Mouse (Mus musculus) spleen, postnatal 4 days (tissue): Measurements from ENCODE around the gene Tln2.

Experiments used
- DNase-seq, 2 experiments: peaks; one replicate each; pipeline ENCODE4 v3.0.0; 2022; ENCODE audit warnings: low spot score in 2 of 2

Gene Tln2

DNA sequence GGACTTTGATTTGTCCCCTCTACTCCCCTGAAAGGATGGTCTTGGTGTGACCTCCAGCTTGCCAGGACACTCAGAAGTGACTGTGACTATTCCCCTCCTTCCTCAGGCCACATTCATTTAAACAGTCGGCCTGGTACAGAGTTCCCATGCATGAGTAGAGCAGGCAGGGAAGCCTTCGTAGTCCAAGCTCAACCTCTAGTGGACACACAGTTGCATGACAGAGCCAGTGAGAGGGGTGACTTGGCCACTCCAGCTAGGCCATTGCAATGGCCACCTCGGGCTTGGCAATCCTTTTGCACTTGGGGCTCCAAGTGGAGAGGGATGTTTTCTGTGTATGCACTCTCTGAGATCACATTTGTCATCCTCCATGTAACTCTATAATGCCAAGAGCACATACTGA is 285.2 kb downstream of the Tln2 start:
- no peak for DNase-seq

DNA sequence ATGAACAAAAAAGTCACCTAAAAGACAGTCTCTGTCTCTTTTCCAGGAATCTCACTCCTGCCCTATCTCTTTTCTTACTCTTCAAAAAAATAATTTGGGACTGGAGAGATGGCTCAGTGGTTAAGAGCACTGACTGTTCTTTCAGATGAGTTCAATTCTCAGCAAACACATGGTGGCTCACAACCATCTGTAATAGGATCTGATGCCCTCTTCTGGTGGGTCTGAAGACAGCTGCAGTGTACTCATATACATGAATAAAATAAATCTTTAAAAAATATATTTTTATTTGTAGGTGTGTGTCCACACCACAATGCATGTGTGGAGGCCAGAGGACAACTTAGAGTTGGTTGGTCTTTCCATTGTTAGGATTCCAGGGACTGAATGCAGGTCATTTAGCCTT is 286.1 kb downstream of the Tln2 start:
- DNase-seq: no peak

DNA sequence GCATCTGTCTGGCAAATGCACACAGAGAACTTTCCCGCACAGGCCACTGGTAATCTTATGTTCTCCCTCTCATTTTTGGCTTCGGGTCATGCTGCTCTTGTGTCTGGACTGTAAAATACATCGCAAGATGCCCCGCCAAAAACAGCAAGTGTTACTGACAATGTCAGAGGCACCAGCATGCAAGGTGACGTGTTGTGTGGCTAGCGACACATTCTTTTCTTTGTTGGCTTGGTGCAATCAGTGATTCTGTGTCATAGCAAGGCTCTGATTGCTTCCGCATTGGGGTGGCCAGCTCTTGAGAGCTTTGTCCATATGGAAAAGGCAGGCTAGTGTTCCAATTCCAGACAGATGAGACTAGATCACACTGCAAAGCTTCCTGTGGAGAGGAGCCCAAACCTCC is 288.8 kb downstream of the Tln2 start:
- no peak for DNase-seq

DNA sequence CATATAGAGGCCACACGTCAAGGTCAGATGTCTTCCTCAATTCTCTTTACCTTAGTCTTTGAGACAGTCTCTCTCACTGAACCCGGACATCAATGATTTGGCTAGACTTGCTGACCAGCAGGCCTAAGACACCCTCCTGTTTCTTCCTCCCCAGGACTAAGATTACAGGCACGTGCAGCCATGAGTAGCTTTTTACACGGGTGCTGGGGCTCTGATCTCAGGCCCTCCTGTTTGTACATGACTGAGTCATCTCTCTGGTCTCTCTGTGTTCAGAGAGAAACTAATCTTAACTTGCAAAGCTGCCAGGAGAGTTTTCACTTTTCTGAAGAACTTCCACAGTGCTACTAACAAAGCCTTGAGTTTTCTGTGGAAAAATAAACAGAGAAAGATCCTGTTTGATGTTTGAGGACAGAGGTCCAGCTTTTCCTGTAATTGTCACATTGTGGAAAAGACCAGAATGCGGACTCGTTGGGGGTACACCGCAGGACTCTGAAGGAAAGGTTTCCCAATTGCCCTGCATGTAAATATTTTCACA is 289.4 kb downstream of the Tln2 start:
- no peak for DNase-seq

DNA sequence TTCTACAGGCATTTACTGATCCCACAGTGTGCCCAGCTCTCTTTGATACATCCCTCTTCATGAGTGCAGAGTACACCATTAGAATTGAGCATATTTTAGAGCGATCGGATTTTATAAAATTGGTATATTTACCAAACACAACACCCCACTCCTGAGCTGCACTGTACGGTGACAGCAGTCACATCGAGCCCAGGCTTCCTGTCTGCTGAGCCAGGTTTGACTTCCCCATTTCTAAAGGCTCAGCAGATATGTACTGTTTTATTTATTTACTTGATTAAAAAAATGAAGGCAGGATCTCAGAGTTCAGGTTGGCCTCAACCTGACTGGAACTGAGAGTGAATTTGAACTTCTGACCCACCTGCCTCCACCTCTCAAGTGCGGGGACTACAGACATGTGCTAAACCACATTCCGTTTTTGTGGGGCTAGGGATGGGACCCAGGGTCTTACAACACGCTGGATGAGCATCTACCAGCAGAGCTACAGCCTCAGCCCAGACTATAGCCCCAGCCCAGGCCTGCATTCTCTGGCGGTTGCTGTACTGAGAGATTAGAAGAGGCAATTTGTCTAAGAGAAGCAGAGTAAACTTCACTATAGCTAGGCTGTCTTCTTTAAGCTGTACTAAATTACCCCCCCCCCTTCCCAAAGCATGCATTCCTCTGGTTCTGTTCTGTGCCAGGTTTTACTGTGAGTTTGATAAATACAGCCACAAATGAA is 292.1 kb downstream of the Tln2 start:
- DNase-seq: no peak

DNA sequence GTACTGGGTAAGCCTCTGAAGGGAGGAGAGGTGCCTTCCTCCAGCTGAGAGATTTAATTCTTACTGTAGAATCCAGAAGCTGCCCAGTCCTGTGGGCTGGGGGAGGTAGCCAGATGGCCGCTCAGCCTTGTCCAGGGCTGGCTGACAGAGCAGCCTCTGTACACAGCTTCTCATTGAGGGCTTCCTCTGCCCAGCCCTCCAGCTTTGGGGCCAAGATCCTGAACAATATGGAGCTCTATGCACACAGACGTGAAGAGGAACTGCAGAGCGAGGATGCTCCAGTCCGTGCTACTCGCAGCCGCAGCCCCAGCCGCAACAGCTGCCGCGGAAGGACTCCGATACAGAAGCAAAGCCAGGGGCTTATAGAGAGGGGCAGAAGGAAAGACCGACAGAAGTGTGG is 294.0 kb downstream of the Tln2 start:
- DNase-seq: no peak

DNA sequence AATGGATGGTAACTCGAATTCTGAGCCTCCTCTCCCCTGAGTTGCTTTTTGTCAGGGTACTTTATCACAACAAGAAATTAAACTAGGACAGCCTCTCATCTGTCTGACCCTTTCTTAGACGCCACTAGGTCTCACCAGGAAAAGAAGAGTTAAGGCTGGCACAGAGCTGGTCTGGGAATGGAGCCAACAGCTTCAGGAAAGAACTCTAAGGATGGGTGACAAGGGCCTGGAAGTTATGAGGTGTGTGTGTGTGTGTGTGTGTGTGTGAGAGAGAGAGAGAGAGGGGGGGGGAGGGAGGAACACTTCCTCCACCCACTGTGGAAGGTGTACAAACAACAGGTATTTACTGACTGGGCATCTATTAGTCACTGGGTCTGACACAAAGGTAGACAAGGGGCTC is 294.6 kb downstream of the Tln2 start:
- DNase-seq: no peak

DNA sequence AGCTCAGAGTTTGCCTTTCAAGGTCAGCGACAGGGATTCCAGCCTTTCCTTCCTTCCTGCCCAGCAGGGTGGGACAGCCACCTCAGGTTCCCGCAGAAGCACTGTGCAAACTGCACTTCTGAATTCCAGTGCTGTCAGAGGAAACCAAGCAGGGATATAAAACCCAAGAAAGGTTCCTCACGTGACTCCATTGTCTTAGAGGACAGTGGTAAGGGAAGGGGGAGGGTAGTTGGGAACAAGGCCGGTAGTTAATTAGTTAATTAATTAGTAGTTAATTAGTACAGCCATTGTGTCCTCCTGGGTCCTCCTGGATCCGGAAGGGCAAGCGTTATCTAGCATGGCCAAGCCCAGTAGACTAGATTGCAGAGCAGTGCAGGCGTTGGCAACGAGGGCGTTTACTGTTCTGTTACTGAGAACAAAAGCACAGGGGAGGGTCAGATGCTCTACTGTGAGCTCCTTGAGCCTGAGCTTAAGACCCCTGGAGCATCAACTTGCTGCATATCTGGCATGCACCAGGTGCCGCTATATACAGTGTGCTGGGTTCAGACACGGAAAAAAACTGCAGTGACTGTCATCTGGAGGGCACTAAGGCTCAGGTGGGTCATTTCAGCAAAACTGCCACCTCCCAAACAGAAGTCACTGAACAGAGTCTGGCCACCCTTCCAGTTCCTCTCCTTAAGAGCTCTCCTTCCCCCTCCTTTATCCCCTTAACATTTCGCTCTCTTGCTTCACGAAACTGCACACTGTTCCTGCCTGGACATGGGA is 298.5 kb downstream of the Tln2 start:
- DNase-seq: no peak

DNA sequence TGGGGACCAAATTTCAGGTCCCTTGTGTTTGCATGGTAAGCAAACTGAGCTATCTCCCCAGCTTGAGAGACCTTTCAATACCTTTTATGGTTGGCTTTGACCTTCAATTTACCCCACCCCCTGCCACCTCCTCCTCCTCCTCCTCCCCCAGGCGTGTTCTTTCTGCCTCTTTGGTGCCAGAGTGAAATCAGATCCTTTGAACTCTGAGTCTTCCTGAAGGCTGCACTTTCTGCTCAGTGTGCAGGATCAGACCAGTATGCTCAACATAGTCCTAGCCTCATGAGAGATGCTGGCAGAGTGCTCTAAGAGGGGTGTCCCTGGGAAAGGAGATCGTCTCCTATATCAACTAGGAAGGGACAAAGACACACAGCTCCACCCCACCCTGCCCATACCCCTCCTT is 309.4 kb downstream of the Tln2 start:
- no peak for DNase-seq

DNA sequence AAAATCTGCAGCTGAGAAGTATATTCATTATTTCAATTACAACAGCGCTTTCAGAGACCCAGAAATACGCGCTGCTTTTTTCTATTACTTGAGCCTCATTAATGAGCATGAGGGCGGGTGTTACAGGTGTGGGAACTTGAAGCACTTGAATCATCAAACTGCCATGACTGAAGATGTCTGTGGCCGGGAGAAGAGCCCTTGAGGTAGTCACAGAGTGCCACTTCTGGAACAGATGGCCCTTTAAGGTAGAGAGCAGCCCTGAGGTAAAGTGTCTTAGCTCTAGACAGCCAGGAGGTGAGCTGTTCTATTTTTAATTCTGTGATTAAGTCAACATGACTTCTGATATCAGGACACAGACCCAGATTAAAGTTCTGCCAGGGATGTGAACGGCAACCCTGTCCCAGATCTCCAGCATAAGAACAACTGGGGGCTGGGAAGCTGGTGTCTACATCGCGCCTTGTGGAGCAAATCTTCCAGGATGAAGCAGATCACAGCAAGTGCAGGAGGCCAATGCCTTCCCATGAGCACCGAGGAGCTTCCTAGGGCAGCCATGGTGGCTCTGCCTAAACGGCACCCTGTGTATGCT is 312.0 kb downstream of the Tln2 start:
- DNase-seq: no peak

DNA sequence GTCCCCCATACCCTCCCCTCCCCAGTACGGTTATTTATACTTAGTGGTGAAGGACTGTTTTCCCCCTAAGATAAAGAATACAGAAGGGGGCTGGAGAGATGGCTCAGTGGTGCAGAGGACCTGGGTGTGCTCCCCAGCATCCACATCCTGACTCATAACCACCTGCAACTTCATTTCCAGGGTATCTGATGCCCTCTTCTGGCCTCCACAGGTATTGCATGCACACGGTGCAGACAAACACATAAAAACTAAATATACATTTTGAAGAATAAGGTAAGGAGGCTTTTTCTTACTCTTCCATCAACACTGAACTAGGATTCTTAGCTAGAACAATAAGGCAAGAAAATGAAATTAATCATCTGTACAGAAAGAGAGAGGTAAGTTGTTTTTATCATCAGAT is 314.2 kb downstream of the Tln2 start:
- DNase-seq: no peak

DNA sequence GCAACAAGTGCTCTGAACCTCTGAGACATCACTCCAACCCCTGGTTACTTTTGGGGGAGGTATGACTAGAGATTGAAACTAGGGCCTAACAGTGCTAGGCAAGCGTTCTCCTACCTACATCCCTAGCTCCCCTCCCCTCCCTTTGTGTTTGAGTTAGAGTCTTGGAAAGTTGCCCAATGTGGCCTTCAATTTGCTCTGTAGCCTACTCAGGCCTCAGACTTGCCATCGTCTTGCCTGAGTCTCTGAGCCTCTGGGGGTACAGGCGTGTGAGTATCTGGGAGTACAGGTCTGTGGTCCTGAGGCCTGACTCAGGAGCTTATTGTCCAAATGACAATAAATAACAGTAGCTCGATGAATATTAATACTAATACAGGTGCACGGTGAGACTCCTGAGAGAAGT is 317.8 kb downstream of the Tln2 start:
- no peak for DNase-seq

DNA sequence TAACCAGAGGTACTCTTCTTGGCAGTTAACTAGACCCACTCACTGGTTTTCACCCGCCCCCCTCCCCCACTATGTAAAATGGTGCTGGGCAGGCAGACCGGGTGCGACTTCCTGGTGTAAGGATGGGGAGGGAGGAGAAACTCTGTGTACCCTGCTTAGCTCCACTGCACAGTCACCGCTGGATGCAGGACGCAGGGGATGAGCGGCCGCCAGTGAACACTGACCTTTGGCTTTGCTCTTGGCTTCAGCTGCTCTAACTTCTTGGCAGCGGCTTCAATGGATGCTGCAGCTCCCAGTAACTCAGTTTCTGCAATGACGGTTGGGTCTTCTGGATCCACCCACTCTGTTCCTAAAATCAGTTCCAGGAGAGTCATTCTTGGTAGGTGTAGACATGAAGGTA is 319.0 kb downstream of the Tln2 start:
- DNase-seq: no peak

DNA sequence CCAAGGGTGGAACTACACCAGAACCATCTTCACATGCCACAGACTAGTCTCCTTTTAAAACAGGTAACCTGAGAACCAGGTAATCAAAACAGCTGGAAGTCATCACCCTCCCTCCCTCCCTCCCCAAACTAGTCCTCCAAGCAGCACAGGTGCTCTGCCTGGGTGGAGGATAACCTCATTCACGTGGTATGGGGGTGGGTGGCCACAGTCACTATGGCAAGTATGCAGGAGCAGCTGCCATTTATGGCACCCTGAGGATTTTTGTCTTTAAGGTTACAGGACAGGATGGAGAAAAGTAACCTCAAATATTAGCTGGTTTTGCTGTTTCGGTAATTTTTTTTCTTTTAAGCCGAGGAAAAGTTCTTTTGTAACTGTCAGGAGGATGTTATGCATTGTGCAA is 322.5 kb downstream of the Tln2 start:
- no peak for DNase-seq

DNA sequence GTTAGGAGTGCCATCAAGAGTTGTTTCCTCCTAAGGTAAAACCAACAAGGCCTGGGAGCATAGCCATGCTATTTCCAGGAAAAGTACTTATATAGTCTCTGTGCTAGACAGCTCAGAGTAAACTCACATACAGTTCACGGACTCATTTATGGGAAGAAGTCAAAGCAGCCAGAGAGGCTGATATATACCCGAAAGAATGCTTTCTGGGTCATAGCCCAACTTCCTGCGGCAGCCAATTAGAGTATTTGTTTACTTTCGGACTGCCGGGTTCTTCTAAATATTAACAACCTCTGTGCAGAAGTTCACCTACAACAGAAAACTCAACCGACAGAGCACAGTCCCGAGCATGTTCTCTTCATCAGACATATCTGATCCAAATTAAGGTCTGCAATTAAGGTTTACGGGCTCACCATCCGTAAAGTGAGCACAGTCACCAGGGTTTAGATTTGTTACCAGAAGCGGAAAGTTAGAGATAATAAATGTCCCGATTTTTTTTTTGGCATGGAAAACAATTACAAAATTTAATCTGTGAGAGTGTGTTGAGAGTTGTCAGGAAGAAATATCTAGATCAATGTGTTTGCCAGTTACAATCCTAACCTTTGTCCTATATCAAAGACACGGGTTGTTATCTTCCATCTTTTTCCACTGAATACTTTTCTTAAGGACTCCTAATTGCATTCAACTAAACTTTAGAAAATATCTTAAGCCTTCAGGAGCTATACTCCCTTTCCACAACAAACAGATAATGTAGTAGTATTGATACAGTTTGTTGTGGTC is 323.9 kb downstream of the Tln2 start:
- no peak for DNase-seq

DNA sequence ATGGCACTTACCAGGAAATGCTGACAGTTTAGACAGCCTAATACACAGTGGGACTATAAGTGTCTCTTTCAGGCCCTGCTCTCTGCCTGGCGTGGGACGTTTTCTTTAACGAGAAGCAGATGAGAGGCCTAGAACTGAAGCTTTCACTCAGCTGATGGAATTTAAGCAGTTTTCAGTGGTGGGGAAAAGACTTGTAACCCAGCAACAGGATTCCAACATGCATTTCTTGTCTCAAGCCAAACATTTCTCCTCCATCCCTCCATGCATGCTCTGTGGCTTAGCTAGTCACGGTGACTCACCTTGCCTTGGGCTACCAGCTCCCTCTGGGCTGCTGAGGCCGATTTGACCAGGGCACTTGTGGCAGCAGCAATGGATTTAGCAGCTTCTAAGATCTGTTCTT is 330.5 kb downstream of the Tln2 start:
- no peak for DNase-seq

DNA sequence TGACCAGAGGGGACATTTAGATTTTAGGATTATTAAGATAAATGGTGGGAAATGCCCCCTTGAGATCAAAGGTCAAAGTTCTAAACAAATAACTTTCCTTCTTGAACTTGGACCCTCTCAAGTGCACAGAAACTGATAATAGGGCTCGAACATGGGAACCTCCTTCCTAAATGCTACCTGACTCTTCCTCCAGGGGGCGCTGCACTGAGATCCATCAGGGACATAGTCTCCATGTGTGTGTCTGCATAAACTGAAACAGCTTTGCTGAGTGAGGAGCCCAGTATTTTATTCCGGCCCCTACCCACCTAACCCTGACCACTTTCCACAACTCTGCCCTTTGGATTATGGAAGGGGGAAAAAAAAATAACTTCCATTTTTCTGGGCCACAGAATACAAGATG is 339.1 kb downstream of the Tln2 start:
- no peak for DNase-seq

DNA sequence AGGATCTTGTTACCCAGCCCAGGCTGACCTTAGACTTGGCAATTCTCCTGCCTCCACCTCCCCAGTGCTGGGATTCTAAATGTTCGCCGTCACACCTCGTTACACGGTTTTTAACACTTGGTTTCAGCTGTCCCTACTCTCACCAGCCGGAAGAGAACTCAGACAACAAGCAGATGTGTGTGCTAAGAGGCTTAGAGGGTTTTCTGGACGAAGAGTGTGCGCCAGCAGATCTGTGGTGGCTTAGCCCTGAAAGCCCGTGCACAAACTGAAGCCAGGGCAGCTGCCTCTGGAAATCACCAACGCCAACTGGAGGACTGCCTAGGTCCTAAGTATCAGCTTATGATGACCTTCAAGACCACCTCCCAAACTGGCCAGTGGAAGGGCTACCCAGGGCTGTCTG is 341.5 kb downstream of the Tln2 start:
- no peak for DNase-seq

DNA sequence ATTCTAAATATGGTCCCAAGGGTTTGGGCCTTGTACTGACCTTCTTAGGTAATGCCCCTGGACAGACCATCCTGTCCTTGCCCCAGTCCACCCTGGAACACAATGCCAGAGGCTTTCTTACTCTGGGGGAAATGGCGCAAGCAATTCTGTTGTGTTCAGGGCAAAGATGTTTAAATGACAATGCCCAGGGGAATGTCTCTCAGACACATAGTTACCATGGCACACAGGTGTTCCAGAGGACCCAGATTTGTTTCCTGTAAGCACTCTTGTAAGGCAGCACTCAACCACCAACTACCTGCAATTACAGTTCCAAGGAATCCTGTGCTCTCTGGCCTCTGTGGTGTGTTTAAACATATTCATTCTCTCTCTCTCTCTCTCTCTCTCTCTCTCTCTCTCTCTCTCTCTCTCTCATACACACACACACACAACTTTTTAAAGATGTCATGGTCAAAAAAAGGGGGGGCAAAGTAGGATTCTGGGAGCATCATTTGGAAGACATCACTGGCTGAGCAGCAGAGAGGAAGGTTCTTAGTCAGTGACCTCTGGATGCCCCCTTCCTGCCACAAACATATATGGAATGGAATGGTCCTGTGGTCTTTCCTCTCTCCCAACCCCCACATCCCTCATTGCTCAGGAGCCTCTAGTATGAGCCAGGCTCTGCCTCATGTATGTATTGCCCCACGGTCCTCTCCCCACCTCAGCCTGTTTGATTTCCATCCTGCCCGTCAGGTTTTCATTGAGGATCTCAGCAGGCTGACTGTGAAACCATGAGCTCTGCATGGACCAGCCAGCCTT is 345.1 kb downstream of the Tln2 start:
- DNase-seq: no peak

DNA sequence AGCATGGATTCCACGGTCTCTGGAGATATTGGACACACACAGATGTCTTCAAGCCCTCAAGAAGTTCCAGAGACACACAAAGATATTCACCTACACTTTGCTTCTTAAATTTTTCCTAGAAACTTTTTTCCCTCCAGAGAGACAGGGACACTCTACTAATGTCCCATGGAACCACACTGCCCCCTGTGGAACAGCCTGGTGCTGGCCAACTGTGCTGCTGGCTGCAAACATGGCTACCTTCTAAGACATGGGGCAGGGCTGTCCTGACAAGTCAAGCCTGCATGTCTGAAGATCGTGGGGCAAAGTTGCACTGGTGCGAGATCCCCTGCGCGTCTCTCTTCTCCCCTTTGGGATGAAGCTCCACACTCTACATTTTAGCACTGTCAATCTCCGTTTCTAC is 346.2 kb downstream of the Tln2 start:
- DNase-seq: peak in 1 of 2 experiments; percentile 17

DNA sequence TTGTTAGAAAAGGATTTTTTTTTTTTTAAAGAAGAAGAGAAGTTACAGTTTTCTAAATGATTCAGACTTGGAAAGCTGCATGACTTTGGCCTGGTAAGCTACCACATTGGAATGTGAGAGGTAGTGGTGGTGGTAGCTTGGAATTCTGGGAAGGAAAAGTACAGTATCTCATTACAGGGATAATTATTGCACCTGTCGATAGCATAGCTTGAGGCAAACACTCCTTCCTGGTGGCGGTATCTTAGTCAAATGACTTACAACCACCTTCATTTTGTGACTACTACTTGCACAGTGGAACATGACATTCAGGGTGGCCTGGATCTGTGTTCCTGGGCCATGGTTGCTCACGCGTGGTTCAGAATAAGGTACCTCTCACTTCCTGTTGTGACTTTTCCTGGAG is 348.3 kb downstream of the Tln2 start:
- no peak for DNase-seq
